Mouse (Mus musculus) T-helper 17 cell (primary cell): ENCODE data around the gene Fis1.

ENCODE experiments used
- in situ Hi-C, 2 experiments: fragments of 300-600 bp; cut with MboI, MseI; formaldehyde crosslinking; loops; 1 replicate in 1 of 2; 2 replicates in 1 of 2; pipeline ENCODE4 v1.15.1; 2025; ENCODE audit warnings: high pct_unique_total_duplicates in 2 of 2

Gene Fis1

DNA sequence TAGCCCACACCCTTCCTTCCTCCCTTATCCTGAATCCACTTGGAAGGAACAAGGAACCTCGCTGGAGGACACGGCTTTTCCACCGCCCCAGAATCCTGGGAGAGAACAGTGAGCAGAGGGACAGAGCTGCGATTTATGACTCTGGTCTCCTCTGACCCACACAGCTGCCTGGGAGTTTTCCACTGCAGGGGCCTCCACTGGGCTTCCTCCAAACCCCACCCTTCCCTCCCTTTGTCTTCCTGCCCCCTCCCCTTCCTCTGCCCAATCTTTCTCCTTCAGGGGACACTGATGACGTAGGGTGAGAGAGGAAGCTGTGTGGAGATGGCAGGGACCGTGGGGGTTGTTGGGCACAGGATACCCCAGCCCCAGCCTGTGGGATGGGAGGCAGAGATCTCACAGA lies 13.3 kb downstream of the Fis1 start, which contains the start of gene Cldn15:
Cldn15 (plus strand) TSS at position 286 of the 400 bp plus-strand sequence.
- in situ Hi-C loops, result loop anchor here in 1 of 2 experiments (10.0 kb wide), 1 partner anchor 1432 kb away; no protein-coding TSS in a partner anchor

- in situ Hi-C loops, result loop anchor here in 1 of 2 experiments (10.0 kb wide), 1 partner anchor 1432 kb away; no protein-coding TSS in a partner anchor
Measured at GRCm38 (mm10) chr5:136966861-136967455, 13.9 kb downstream of the Fis1 start.

DNA sequence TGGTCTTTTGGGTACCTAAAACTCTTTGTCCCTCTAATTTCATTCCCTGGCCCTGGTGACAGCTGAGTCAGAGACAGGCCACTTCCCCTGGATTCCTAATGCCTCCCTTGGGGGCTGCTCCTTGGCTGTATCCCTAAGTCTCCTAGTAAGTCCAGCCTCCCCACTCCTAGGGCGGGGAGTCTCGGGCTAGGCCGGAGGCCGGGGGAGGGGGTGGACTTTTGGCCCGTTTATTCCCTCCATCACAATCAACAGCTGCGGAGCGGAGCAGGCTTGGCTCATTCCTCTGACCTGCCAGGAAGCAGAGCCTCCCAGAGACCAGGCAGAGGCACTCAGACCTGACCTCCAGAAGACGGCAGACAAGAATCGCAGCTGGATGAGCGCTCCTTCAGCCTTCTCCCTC lies 14.5 kb downstream of the Fis1 start:
- in situ Hi-C loops, result loop anchor here in 1 of 2 experiments (10.0 kb wide), 1 partner anchor 1433 kb away; no protein-coding TSS in a partner anchor

DNA sequence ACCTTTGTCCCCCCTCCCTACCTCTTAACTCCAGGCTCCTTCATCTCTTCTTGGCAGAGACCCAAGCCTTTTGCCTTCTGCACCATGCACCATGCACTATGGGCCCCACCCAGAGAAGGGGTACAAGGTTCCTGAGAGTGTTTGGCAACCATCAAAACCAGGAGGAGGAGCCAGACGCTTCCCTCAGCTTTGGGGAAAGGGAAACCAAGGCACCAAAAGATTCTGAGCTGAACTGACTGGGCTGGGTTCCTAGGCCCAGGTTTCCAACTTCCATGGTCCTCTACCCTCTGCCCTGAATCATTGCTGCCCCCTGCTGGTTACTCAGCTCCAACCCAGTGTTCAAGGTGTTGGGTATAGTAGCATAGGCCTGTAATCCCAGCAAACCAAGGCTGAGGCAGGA lies 17.6 kb downstream of the Fis1 start:
- in situ Hi-C loops, result loop anchor here in 1 of 2 experiments (5.0 kb wide), 1 partner anchor 38 kb away; no protein-coding TSS in a partner anchor

GRCm38 (mm10) chr5:136973670-136974069 lies 20.6 kb downstream of the Fis1 start:
- in situ Hi-C loops, result loop anchor here in 1 of 2 experiments (5.0 kb wide), 1 partner anchor 41 kb away; no protein-coding TSS in a partner anchor

GRCm38 (mm10) chr5:136977769-136978168 lies 24.7 kb downstream of the Fis1 start:
- in situ Hi-C loops, result no loop called here

DNA sequence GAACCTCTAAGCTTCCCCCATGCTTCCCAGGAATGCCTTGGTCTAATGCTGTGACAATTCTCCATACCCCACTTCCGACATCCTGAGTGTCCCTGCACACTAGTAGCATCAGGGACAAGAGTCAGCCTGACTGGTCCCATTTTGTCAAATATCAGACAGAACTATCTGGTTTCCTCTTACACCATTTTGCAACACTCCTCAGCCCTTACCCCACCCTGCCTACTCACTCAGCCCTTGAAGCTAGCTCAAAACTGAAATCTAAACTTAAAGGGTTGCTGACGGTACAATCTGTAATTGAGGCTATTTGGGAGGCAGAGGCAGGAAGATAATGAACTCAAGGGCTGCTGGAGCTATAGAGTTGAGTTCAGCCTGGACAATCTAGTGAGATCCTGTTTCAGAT lies 26.7 kb downstream of the Fis1 start:
- in situ Hi-C loops, result no loop called here

- in situ Hi-C loops, result no loop called here
Measured at GRCm38 (mm10) chr5:136980974-136981373, 27.9 kb downstream of the Fis1 start.

GRCm38 (mm10) chr5:136982338-136982930 lies 29.4 kb downstream of the Fis1 start:
- in situ Hi-C loops, result no loop called here

DNA sequence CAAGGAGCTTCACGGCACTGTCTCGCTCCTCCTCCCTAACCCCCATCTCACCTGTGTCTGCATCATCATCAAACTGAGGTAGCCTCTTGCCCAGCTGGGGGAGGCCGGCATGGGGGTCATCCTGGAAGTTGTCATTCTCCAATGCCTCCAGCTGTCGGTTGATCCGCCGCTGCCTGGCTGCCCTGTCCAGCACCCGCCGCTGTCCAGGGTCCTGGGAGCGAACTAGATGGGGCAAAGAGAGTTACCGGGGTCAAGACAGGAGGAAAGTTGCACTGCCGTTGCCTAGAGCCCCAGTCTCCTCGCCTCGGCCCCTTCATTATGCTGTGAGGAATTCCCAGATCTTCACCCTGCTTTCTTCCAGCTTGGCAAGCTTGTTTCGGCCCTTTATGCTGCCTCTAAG lies 31.8 kb downstream of the Fis1 start:
- in situ Hi-C loops, result no loop called here

DNA sequence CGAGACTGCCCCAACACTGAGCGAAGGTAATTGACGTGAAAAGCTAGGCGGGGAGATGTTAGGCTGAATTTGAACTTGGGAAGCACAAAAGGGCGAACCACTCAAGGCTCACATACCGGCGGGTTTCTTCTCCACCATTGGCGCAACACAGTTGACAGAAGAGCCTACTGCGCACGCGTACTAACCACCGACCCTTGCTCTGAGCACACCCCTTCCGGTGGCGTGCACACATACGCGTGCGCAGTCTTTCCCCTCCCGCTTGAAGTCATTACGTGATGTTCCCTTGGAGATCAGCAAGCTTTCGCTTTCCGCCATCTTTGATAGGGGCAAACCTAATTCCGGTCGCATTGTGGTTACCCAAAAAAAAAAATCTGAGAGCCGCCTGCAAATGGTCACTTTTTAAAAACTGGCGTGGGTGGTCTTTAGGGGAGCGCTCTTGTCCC lies 33.6 kb downstream of the Fis1 start, which contains the start of gene Plod3:
Plod3 (plus strand) TSS at position 325 of the 443 bp plus-strand sequence.
- in situ Hi-C loops, result no loop called here

DNA sequence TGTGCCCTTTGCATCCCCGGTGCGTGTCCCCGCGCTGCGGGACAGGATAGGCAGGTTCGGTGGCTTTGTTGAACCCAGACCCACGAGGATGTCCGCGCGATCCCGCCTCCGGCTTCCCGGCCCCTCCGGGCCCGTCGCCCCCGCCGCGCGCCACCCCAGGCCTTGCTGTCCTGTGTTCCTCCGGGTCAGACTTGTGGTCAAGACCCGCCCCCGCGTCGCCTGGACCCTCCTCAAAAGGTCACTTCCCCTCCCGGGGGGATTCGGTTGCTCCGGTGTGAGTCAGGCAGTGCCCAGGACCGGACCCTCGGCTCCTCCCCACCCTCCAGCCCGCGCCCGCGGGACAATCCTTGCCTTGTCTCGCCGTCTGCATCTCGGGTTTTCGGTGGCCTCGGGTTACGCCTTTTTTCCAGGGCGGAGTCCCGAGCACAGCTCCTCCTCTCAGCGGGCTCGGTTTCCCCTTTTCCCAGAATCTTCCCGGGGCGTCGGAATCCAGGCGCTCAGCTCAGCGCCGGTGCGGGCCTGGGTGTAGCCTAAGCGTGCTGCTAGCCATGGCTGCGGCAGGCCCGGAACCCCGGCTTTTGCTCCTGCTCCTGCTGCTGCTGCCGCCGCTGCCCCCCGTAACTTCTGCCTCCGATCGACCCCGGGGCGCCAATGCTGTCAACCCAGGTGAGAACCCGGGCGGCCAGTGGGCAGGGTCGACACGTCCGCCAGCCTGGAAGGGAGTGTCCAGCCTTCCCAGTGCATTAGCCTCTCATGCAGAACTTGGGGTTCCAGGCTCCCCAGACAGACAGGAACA lies 34.3 kb downstream of the Fis1 start:
- in situ Hi-C loops, result no loop called here

DNA sequence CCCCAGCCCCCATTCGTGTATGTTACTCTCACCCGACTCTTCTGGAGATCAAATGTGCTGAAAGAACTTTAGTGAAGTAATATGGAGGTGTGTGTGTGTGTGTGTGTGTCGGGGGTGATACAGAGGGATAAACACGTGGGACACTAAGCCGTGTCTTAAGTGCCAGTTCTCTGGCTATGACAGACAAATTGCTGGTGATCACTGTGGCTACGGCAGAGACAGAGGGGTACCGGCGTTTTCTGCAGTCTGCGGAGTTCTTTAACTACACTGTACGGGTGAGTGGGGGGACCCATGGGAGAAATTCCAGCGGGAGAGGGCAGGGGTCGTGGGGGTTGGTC lies 34.8 kb downstream of the Fis1 start, which contains the start of gene Znhit1:
Znhit1 (minus strand) TSS at position 88 of the 338 bp plus-strand sequence.
- in situ Hi-C loops, result no loop called here

- in situ Hi-C loops, result no loop called here
Measured at GRCm38 (mm10) chr5:136988420-136988819, 35.3 kb downstream of the Fis1 start.

GRCm38 (mm10) chr5:136989801-136990200 lies 36.7 kb downstream of the Fis1 start:
- in situ Hi-C loops, result no loop called here

DNA sequence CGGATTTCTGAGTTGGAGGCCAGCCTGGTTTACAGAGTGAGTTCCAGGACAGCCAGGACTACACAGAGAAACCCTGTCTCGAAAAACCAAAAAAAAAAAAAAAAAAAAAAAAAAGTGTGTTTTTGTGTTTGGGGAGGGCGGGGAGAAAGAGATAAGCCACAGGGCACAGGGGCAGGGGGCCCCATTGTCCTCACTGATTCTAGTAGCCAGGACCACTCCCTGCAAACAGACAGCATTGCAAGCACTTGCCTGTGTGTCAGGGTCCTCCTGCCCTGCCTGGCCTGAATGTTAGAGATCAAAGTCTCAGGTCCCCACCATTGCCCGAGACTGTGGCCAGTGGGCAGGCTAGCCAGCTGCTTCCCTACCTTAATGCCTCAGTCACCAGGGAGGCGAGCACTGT lies 46.4 kb downstream of the Fis1 start:
- in situ Hi-C loops, result no loop called here

GRCm38 (mm10) chr5:137000612-137001011 lies 47.5 kb downstream of the Fis1 start:
- in situ Hi-C loops, result loop anchor here in 1 of 2 experiments (25.0 kb wide), 1 partner anchor 287 kb away; the partner anchor contains the start of genes Ache and Ufsp1

GRCm38 (mm10) chr5:137007276-137007675 lies 54.2 kb downstream of the Fis1 start:
- in situ Hi-C loops, result loop anchor here in 1 of 2 experiments (25.0 kb wide), 1 partner anchor 280 kb away; the partner anchor contains the start of genes Ache and Ufsp1

DNA sequence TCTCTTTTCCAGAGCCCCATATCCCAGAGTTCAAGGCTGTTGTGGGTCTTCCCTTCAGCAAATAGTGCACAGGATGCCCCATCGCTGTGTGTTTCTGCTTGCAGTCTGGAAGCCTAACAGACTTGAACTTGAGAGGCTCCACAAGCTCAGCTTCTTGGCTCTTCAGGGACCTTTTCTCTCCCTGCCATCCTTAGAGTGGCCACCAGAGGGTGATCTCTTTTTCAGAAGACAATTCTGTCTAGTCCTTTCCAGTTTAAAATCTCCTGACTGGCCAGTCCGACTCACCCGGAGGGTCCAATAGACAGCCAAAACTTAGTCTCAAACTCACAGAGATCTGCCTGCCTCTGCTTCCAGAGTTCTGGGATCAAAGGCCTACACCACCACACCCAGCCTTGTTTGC lies 56.9 kb downstream of the Fis1 start:
- in situ Hi-C loops, result loop anchor here (5.0 to 25.0 kb wide), 2 partner anchors 277 to 472 kb away; partner anchors contain the start of genes Ache (in 1 of the 2) and Ufsp1 (in 1 of the 2)

DNA sequence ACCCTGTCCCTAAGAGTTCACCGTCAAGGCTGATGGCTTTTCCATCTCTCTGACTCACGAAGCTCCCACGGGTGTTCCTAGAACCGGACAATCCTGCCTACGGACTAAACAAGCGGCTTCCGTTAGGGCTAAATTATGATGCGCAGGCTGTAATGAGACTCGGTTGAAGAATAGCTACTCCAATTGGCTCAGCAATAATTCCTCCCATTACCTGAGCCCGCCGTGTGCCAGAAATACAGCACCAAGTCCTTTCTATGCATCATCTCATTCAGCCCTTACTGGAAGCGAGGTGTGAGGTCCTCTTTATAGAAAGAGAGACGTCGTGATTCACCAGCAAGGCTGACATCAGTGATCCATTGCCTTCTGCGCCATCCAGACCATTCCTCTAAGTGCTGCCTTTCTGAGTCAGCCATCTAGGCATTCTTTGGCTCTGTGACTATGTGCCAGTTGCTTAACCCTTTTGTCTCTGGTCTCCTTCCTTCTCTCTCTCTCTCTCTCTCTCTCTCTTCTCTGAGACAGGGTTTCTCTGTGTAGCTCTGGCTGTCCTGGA lies 59.4 kb downstream of the Fis1 start:
- in situ Hi-C loops, result loop anchor here (5.0 to 25.0 kb wide), 2 partner anchors 275 to 470 kb away; partner anchors contain the start of genes Ache (in 1 of the 2) and Ufsp1 (in 1 of the 2)
